Mouse (Mus musculus) hindbrain, embryonic 13.5 days (tissue): ENCODE data around the gene Mrpl4. TPM values are rescaled to one million over a fixed set of nuclear protein-coding genes. Genes with fewer than 3 reads are reported as not detected.
"Not testable (repeated sequence)": the region's sequence is repeated elsewhere in the genome, so short reads cannot be mapped to it uniquely, and the experiment has no call there.

Source experiments
- ATAC-seq: fragments of 200-750 bp; cut with Nextera tagmentation; 2 replicates; pipeline ENCODE4 v1.8.0; 2017; ENCODE audit warnings: moderate TSS enrichment; ENCODE audit not compliant: low FRiP score
- H3K27ac ChIP-seq: fragments of 300-500 bp; sonication (generic); 2 replicates; pipeline ENCODE4 v1.5.1; 2015; ENCODE audit warnings: inconsistent platforms, mild to moderate bottlenecking, moderate library complexity
- H3K27me3 ChIP-seq: fragments of 300-500 bp; sonication (generic); 2 replicates; pipeline ENCODE4 v1.6.1; 2015; ENCODE audit warnings: mild to moderate bottlenecking, inconsistent platforms
- H3K36me3 ChIP-seq: fragments of 300-500 bp; sonication (generic); 2 replicates; pipeline ENCODE4 v1.6.1; 2015; ENCODE audit warnings: mild to moderate bottlenecking, inconsistent platforms
- H3K4me1 ChIP-seq: fragments of 300-500 bp; sonication (generic); replicated peaks from 2 replicates; pipeline ENCODE4 v1.6.1; 2015; ENCODE audit warnings: inconsistent platforms
- H3K4me2 ChIP-seq: fragments of 300-500 bp; sonication (generic); 2 replicates; pipeline ENCODE4 v1.6.1; 2015; ENCODE audit warnings: inconsistent platforms, mild to moderate bottlenecking, moderate library complexity
- H3K4me3 ChIP-seq: fragments of 300-500 bp; sonication (generic); 2 replicates; pipeline ENCODE4 v1.5.1; 2015; ENCODE audit warnings: mild to moderate bottlenecking, inconsistent platforms
- H3K9ac ChIP-seq: fragments of 300-500 bp; sonication (generic); 2 replicates; pipeline ENCODE4 v1.6.1; 2015; ENCODE audit warnings: mild to moderate bottlenecking, inconsistent platforms
- H3K9me3 ChIP-seq: fragments of 300-500 bp; sonication (generic); 2 replicates; pipeline ENCODE4 v1.6.1; 2016; ENCODE audit warnings: inconsistent platforms
- WGBS: fragments of 180-500 bp; shearing (Covaris S2); methylation state at CpG from one replicate; pipeline ENCODE4 v1.1.7; 2015; 5-methylcytosine and 5-hydroxymethylcytosine counted together
- polyA plus RNA-seq: library from polyadenylated mRNA; unstranded; fragments of >200 nt; fragmentation: Nextera tagmentation; extraction: Ambion mirVana; gene quantifications from 2 replicates; pipeline ENCODE4 v1.2.1, GENCODE M21; 2015

Mrpl4 gene
- polyA plus RNA-seq, 1 experiment from 2014 or later, result 104 TPM

GRCm38 (mm10) chr9:20991587-20991986 lies 11.0 kb upstream of the Mrpl4 start:
- no peak overlapping the region for H3K9ac ChIP-seq
- H3K27me3 ChIP-seq, result peaks cover 8% of the 10 kb centered on the region; the same call in 1 of the 2 replicates
- H3K4me2 ChIP-seq, result no peak overlapping the region
- H3K27ac ChIP-seq, result no peak overlapping the region
- ATAC-seq, result no peak
- H3K4me1 ChIP-seq, result peaks cover 4% of the 10 kb centered on the region; the same call in 1 of the 2 replicates
- WGBS, result 85% methylated on average over 4 of the region's 4 CpGs
- H3K4me3 ChIP-seq, result no peak overlapping the region
- no peaks in the 10 kb centered on the region for H3K36me3 ChIP-seq
- H3K9me3 ChIP-seq, result no peaks in the 10 kb centered on the region

- WGBS, result 64% methylated on average over 5 of the region's 5 CpGs
- H3K27me3 ChIP-seq, result peaks cover 8% of the 10 kb centered on the region; the same call in 1 of the 2 replicates
- no peaks in the 10 kb centered on the region for H3K9me3 ChIP-seq
- H3K4me2 ChIP-seq, result no peak overlapping the region
- H3K4me3 ChIP-seq, result no peak overlapping the region
- H3K36me3 ChIP-seq, result no peaks in the 10 kb centered on the region
- peaks cover 4% of the 10 kb centered on the region; the same call in 1 of the 2 replicates for H3K4me1 ChIP-seq
- no peak overlapping the region for H3K27ac ChIP-seq
- no peak overlapping the region for H3K9ac ChIP-seq
- no peak for ATAC-seq
Observed at GRCm38 (mm10) chr9:20993165-20993898, 9.2 kb upstream of the Mrpl4 start.

DNA sequence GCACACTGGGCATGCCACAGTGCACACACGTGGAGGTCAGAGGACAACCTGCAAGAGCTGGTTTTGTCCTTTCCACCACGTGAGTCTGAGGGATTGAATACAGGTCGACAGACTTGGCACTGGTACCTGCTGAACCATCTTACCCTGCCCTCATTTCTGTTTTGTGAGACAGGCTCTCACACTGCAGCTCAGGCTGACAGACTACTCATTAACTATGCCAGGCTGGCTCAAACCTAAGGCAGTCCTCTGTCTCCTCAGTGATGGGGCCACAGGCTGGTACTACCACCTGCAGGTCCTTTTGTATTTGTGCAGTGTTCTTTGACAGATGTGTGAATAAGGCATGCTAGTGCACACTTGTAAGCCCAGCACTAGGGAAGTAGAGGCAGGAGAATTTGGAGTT lies 7.5 kb upstream of the Mrpl4 start:
- Histone ChIP-seq H3K9me3 (no peaks in the 10 kb centered on the region), H3K4me1 (peaks cover 4% of the 10 kb centered on the region; the same call in 1 of the 2 replicates), H3K4me3 (no peak overlapping the region), H3K36me3 (no peaks in the 10 kb centered on the region), H3K27me3 (no peaks in the 10 kb centered on the region), H3K9ac (no peak overlapping the region), H3K27ac (no peak overlapping the region), H3K4me2 (no peak overlapping the region)
- no peak for ATAC-seq
- 80% methylated on average over 3 of the region's 3 CpGs for WGBS

GRCm38 (mm10) chr9:20997065-20997464 lies 5.5 kb upstream of the Mrpl4 start:
- Histone ChIP-seq H3K27ac (no peak overlapping the region), H3K4me2 (no peak overlapping the region), H3K4me3 (no peak overlapping the region), H3K36me3 (no peaks in the 10 kb centered on the region), H3K9ac (no peak overlapping the region), H3K27me3 (no peaks in the 10 kb centered on the region), H3K9me3 (no peaks in the 10 kb centered on the region), H3K4me1 (peaks cover 3% of the 10 kb centered on the region; the same call in 1 of the 2 replicates)
- 89% methylated on average over 8 of the region's 8 CpGs for WGBS
- no peak for ATAC-seq

DNA sequence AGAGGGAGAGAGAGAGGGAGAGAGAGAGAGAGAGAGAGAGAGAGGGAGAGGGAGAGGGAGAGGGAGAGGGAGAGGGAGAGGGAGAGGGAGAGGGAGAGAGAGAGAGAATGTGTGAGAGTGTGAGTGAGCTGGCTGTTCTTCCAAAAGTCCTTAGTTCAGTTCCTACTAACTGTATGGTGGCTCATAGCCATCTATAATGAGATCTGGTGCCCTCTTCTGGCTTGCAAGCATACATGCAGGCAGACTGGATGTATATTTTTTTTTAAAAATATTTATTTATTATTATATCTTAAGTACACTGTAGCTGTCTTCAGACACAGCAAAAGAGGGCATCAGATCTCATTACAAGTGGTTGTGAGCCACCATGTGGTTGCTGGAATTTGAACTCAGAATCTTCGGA lies 4.2 kb upstream of the Mrpl4 start:
- ATAC-seq, H3K27ac ChIP-seq, H3K27me3 ChIP-seq, H3K36me3 ChIP-seq, H3K4me1 ChIP-seq, H3K4me3 ChIP-seq, H3K9me3 ChIP-seq, H3K4me2 ChIP-seq, H3K9ac ChIP-seq: not testable (repeated sequence)
- WGBS, result 82% methylated on average over 1 of the region's 1 CpGs

DNA sequence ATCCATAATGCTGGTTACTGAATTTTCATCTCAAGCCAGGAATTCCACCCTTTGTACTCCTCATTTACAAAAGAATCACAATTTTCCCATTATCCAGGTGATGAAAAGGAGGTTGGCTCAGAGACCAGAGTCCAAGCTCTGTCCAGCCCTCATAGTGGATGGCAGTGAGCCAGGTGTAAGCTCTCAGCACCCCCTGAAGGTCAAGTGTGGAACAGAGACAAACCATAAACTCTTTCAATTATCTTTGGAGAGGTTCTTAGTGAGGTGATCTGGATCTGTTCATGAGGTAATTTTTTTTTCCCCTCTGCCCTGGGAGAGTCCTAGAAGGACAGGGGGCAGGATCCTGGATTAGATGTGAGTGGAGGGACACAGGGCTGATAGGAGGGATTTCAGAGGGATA lies 1.7 kb upstream of the Mrpl4 start:
- H3K4me2 ChIP-seq, result no peak overlapping the region
- H3K9ac ChIP-seq, result peak overlapping the region; percentile 25
- no peaks in the 10 kb centered on the region for H3K9me3 ChIP-seq
- H3K27ac ChIP-seq, result no peak overlapping the region
- H3K4me1 ChIP-seq, result peaks cover 12% of the 10 kb centered on the region
- H3K4me3 ChIP-seq, result no peak overlapping the region
- no peaks in the 10 kb centered on the region for H3K27me3 ChIP-seq
- peaks cover 11% of the 10 kb centered on the region for H3K36me3 ChIP-seq
- no peak for ATAC-seq

- ATAC-seq, result no peak
- Histone ChIP-seq H3K9ac (no peak overlapping the region), H3K27me3 (no peaks in the 10 kb centered on the region), H3K27ac (no peak overlapping the region), H3K4me3 (no peak overlapping the region), H3K9me3 (no peaks in the 10 kb centered on the region), H3K4me2 (no peak overlapping the region), H3K4me1 (peaks cover 12% of the 10 kb centered on the region), H3K36me3 (peaks cover 20% of the 10 kb centered on the region)
- WGBS, result 75% methylated on average over 6 of the region's 6 CpGs
Observed at GRCm38 (mm10) chr9:21001651-21002200, 812 bp upstream of the Mrpl4 start.

DNA sequence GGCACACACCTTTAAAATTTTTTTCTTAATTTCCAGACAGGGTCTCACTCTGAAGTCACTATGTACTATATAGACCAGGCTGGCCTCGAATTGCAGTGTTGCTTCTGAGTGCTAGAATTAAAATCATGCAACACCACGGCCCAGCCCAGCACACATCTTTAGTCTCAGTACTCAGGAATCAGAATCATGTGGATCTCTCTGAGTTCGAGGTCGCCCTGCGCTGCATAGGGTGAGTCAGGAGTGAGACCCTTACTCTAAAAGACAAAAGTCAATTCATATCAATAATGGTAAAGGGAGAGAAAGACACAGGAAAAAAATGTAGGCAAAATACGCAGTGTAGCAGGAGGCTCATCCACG lies 290 bp upstream of the Mrpl4 start:
- H3K9ac ChIP-seq, result peak overlapping the region; percentile 88
- no peaks in the 10 kb centered on the region for H3K27me3 ChIP-seq
- H3K4me3 ChIP-seq, result peak overlapping the region; percentile 82
- peak overlapping the region; percentile 88 for H3K27ac ChIP-seq
- no peaks in the 10 kb centered on the region for H3K9me3 ChIP-seq
- ATAC-seq, result no peak
- peaks cover 12% of the 10 kb centered on the region for H3K4me1 ChIP-seq
- H3K36me3 ChIP-seq, result peaks cover 25% of the 10 kb centered on the region
- H3K4me2 ChIP-seq, result peak overlapping the region; percentile 81
- WGBS, result 12% methylated on average over 7 of the region's 7 CpGs

- Histone ChIP-seq H3K27me3 (peaks cover 5% of the 10 kb centered on the region; the same call in 1 of the 2 replicates), H3K27ac (no peak overlapping the region), H3K36me3 (peaks cover 50% of the 10 kb centered on the region), H3K4me2 (no peak overlapping the region), H3K9me3 (no peaks in the 10 kb centered on the region), H3K9ac (no peak overlapping the region), H3K4me1 (peaks cover 8% of the 10 kb centered on the region), H3K4me3 (no peak overlapping the region)
- ATAC-seq, result no peak
- WGBS, result 95% methylated on average over 10 of the region's 10 CpGs
Observed at GRCm38 (mm10) chr9:21007313-21007952, 4.9 kb downstream of the Mrpl4 start.

- peaks cover 8% of the 10 kb centered on the region for H3K4me1 ChIP-seq
- H3K4me3 ChIP-seq, result no peak overlapping the region
Observed at GRCm38 (mm10) chr9:21008007-21008406, 5.5 kb downstream of the Mrpl4 start.

DNA sequence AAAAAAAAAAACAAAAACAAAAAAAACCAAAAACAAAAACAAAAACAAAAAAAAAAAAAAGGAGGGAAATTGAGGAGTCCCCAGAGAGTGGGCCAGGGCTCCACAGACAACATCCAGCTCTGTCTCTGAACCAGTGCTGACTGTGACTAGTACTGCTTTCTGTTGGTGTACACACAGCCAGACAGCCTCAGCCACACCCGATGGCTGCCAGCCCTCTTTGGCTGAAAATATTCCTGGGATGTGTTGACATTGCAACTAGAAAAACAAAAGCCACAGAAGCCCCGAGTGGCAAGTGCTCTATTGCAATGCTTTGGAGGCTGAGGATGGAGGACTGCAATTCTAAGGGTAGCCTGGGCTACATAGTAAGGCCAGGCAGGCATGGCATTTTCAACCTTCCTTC lies 7.8 kb downstream of the Mrpl4 start:
- ATAC-seq, result no peak
- peaks cover 8% of the 10 kb centered on the region for H3K4me1 ChIP-seq
- H3K9ac ChIP-seq, result no peak overlapping the region
- H3K4me2 ChIP-seq, result no peak overlapping the region
- H3K27ac ChIP-seq, result no peak overlapping the region
- H3K36me3 ChIP-seq, result peaks cover 44% of the 10 kb centered on the region
- WGBS, result 62% methylated on average over 2 of the region's 2 CpGs
- H3K4me3 ChIP-seq, result no peak overlapping the region
- H3K27me3 ChIP-seq, result peaks cover 35% of the 10 kb centered on the region
- no peaks in the 10 kb centered on the region for H3K9me3 ChIP-seq

More at GRCm38 (mm10) chr9:21008007-21008406, 5.5 kb downstream of the Mrpl4 start:
- Histone ChIP-seq H3K27ac (no peak overlapping the region), H3K4me2 (no peak overlapping the region), H3K9ac (no peak overlapping the region), H3K36me3 (peaks cover 50% of the 10 kb centered on the region), H3K27me3 (peaks cover 11% of the 10 kb centered on the region), H3K9me3 (no peaks in the 10 kb centered on the region)
- no peak for ATAC-seq
- 91% methylated on average over 7 of the region's 7 CpGs for WGBS

- not testable (repeated sequence) for H3K9ac ChIP-seq, H3K27ac ChIP-seq, H3K4me2 ChIP-seq, H3K9me3 ChIP-seq, ATAC-seq, H3K4me3 ChIP-seq
- 74% methylated on average over 9 of the region's 9 CpGs for WGBS
- Histone ChIP-seq H3K27me3 (peaks cover 41% of the 10 kb centered on the region), H3K4me1 (peaks cover 15% of the 10 kb centered on the region), H3K36me3 (peaks cover 37% of the 10 kb centered on the region)
Observed at GRCm38 (mm10) chr9:21010939-21011541, 8.5 kb downstream of the Mrpl4 start.
